Mouse (Mus musculus): Measurements from ENCODE around the gene Htt.

Gene Htt

DNA sequence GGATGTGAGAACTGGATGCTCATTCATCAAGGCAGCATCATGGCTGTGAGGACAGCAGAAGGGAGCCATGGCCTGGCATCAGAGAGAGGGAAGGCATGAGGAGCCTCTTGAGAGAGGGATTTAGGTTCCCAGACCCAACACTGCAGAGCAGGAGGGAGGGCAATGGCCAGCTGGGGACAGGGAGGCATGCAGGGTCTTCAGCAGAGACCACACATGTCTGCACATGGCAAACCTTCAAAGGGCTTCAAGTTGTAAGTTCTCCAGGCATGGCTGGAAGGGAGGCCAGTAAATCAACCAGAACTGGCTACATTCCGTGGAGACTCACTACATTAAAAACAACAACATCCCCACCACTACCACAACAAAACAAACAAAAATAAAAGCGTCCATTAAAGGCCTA, 169.6 kb downstream of the Htt start:
- DNase-seq (ENCODE audit: low spot score) = no peak

DNA sequence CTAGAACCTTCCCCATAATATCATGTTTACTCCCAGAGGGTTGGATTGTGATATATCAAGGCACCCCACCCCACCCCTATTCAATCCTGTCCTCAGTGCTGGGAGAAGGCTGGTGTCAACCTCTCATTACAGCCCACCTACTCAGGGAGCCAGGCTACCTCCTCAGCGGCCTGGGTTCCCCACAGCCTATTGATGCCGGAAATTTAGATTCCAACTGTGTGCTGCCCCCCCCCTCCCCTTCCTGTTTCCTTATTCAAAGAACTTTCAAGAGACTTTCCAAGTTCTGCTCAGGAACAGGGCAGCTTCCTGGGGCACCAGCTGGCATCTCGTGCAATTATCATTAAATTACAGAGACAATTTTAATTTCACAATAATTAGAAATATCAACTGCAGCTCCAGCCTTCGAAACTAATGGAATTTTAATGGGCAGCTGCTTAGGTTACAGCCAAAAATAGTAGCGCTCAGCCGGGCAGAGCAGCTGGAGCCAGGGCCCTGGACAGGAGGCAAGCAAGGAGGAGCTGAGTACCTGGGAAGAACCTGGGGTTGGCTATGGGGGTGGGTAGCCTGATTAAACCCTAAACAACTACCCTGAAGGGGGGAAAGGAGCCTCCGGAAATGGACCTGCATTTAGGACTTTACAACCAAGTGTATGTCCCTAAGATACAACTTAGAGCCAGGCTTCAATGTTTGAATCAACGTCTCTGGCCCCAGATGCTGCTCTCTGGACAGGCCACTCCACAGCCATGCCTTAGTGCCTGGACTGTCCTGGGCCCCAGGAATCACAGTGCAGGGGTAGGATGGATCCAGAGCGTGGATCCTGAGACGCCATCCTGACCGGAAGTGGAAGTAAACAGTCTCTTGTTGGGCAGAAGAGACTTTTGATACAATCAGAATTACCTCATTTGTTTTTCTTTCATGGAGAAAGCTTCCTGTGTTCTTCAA, 170.2 kb downstream of the Htt start:
- no peak for DNase-seq (ENCODE audit: low spot score)

DNA sequence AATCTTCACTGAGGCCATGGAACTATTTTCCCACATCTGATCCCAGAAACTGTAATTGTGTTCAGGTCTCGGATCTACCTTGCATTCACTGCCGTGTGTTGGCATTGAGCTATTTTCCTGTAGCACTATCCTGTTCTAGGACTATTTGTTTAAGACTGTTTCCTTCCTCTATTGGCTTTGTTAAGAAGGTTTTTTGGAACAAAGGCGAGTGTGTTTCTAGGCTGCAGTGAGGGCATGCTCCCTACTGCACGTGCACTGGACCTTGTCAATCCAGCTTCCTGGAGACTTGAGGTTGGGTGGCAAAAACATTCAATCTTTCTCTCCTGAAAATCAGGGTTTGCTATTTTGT, 170.9 kb downstream of the Htt start:
- DNase-seq (ENCODE audit: low spot score) = peak; percentile 45

DNA sequence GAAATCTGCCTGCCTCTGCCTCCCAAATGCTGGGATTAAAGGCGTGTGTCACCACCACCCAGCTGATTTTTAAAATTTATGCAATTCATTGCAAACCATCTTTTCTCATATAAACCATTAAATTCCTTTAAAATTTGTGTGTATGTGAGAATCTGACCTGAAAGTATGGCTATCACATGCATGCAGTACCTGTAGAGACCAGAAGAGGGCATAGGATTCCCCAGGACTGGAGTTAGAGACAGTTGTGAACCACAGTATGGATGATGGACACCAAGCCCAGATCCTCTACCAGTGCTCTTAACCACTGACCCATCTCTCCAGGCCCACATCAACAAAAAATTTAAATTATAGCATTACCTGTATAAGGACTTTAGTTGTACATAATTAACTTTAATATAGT, 171.9 kb downstream of the Htt start:
- DNase-seq (ENCODE audit: low spot score) = no peak

DNA sequence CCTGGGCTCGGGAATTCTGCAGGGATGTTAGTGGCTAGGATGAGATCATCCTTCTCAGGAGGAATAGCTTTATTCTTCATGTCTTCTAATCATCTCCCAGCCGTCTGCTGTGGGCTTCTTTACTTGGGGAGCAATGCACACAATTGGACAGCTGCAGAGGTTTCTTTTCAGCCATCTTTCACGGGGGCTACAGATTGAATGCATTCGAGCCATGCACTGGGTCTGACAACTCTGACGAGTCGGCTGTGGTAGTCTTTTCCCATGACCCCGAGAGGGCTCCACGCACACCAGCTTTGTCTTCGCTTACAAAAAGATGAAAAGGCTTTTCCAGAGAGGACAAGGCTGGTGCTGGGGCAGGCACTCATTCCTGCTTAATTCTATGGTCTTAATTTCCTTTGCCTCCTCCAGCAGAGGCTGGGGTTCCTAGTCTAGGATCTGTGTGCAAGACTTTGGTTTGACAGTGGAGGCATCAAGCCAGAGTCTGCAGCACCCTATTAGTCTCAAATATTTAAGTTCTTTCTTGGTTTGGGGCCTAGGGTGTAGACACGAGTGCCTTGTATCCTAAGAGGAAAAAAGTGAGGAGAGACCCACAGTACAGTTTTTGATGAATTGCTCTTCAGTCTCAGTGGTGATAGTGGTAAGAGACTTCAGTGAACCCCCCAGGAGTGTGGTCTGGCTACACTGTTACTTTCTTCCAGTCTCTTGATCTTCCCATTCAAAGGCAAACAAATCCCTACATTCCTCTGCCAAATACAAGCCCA, 180.3 kb downstream of the Htt start:
- DNase-seq (ENCODE audit: low spot score) = no peak

DNA sequence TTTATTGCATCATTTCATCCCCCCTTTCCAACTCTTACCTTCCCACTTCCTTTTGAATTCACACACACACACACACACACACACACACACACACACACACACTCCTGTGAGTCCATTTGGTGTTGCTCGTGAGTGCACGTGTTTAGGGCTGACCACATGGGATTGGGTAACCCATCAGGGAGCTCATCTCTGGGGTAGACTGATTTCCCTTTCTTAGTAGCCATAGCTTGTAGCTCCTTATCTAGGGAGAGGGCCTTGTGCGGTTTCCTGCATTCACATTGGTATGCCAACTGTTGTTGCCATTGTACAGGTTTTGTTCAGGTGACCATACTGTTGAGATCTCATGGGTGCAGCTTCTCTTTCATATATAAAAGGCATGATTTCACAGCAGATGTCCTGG, 181.9 kb downstream of the Htt start:
- no peak for DNase-seq (ENCODE audit: low spot score)

DNA sequence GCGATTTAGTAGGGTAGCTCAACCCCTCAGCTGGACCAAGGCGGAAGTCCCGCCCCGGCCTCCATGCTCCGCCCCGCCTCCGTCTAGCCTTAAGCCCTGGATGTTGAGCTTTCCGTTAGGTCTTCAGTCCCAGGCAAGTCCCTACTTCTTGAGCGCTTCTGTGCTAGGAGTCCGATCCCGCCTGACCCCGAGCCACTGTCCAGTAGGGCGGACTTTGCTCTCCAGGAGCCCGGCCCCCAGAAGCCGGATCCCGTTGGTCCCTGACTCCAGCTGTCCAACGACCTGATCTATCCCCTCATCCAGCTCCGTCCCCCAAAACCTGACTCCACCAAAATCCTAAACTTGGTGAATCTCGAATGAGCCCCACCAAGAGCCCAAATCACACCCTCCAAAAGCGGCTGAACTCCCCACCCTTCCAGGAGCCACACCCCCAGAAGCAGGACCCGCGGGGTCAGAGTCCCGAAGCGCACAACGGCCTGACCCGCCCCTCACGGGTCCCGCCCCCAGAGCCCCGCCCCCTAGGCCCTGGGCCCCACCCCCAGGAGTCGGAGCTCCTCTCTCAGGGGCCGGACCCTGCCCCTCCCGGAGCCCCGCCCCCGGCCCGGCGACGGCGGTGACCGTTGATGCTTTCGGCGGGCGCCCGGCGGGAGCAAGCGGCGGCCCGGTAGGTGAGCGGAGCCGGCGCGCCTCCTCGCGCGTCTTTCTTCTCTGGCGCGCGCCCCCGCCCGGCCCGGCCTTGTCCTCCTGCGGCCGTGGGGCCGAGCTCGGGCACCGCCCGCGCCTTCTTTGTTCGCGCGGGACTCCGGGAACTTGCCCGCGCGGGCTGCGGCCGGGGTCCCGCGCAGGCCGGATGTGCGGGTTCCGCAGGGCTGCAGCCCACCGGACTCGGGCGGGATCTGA, 187.6 kb downstream of the Htt start, which contains the start of gene Rgs12:
Rgs12 (plus strand) TSS at position 585 of the 900 bp plus-strand sequence.
- peak; percentile 85 for DNase-seq (ENCODE audit: low spot score)

DNA sequence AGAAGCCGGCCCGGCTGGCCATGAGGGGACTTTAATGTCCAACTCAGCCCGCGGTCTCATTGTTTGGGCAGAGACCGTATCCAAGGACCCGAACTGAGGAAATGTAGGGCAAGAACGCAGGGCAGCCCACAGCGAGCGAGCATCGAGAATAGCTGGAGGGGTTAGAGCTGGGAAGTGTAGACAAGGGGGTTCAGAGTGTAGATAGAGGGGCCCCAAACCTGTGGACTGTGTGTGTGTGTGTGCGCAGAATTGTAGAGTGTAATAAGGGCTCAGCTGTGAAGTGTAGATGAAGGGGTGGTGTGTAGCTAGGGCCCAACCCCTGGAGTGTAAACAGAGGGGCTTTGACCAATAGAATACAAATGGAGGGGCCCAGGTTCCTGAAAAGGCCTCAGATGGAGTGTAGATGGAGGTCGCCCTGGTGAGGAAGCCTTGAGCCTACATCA, 188.2 kb downstream of the Htt start:
- no peak for DNase-seq (ENCODE audit: low spot score)

DNA sequence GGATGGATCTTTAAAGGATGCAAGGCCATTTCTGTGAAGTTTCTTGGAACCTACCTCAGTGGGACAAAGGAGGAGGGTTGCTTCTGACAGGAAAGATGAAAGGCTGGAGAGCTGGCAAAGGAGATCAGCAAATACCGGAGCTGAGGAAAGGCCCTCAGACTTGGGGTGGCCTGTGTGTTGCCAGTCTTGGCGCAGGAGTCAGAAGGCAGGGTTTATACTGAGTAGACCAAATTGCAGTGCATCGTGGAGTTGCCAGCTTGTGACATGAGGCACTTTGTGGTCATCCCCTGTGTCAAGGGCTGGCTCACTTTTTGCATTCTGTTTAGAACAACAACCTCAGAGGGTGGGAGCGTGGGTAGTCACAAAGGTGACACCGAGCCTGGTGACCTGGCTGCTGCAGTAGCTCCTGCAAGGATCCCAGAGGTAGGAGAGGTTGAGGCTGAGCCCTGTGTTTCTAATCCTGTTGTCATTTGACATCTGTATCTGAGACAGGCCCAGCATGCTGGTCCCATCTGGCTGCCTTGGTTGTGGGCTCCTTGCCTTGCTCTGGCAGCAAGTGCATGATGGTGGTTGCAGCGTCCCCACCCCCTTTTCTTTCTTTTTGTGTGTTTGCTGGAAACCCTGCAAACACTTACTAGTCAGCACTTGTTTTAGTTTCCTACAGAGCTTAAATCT, 189.1 kb downstream of the Htt start:
- peak; percentile 61 for DNase-seq (ENCODE audit: low spot score)

DNA sequence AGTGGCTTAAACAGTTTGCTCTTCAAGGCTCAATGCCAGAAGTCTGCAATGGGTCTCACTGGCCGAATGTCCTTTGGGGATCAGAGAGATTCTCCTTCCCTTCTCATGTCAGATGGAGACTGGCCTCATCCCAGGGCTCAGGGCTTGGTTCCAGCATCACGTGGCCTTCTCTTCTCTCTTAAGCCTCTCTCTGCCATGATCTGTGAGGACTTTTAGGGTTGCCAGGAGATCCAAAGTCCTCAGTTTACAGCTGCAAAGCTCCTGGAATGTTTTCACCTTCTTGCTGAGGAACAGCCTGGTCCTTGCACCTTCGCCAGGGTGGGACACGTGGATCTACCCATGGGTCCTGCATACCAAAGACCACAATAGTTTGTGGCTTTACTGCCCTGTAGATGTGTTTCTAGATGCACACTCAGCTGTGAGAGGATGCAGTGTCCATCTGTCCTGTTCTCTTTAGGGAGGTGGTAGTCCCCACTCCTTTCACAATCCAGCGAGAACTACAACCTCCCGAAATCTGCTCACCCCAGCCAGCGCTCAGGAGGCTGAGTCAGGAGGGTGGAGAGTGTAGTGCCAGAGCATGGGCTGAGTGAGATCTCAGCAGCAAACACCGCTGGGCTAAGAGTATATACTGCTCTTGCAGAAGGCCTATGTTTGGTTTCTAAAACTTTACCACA, 189.8 kb downstream of the Htt start:
- peak; percentile 65 for DNase-seq (ENCODE audit: low spot score)

DNA sequence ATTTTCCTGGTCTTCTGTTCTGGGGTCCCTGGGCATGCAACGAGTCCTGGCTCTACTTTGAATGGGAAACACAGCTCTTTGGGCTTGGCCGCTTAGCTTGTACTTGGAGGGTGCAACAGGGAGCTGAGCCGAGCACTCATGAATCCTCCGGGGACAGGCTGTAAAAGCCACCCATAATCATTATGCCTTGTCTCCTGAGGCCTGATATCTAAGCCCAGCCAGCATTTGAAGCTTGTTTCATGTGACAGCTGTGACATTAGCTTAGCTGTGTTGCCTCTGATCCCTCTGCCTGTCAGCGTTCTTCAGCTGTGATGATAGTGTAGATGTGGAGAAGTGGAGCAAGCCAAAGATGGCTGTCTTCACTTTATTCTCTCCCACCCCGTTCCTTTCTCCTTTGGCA, 193.0 kb downstream of the Htt start:
- DNase-seq (ENCODE audit: low spot score) = no peak

DNA sequence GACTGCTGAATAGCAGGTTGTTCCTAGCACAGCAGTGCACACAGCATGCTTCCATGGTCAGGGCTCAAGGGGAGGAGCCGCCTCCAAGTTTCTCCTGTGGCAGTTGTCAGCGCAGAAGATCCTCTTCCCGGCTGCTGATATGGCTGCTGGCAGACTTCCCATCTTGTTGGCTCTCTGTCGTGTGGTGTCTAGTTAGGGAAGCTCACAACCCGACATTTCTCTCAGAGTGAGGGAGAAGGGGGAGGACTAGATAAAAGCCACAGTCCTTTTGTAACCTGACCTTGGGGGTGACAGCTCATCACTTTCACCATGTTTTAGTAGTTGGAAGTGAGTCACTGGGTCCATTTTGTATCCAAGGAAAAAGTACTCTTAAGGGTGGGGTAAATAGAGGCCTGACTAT, 194.1 kb downstream of the Htt start:
- peak; percentile 22 for DNase-seq (ENCODE audit: low spot score)

DNA sequence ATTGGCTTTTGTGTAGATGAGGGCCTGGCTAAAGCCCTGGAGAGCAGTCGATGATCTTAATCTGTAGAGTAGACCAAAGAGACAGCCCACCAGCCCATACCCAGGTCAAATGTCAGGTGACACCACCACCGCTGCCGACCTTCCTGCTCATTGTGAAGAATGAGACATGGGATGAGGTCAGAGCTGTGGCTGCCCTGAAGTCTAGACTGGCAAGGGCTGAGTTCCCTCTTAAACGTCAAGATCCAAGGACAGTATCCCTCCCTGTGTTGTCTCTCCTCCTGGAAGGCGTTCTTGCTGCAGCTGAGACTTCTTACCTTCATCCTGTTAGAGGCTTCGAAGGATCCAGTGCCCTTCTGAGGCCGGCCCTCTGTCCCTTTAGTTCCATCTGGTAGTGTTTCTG, 194.6 kb downstream of the Htt start:
- DNase-seq (ENCODE audit: low spot score) = no peak

DNA sequence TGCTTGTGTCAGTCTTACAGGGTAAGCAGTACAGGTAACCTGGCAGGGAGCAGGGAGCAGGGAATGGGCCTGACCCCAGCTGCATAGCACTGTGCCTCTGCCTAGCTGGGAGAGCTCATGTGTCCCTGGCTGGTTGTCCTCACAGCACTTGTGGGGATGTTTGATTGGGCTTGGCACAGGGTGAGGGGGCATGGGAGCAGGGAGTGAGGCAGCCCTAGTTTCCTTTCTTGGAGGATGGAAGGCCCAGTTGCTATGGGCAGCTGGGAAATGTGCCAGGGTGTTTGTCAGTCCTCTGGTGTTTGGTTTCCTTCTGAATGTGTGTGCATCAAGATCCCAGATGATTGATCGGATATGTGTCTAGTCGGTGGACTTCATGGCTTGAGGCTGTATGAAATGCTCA, 195.5 kb downstream of the Htt start:
- peak; percentile 87 for DNase-seq (ENCODE audit: low spot score)

DNA sequence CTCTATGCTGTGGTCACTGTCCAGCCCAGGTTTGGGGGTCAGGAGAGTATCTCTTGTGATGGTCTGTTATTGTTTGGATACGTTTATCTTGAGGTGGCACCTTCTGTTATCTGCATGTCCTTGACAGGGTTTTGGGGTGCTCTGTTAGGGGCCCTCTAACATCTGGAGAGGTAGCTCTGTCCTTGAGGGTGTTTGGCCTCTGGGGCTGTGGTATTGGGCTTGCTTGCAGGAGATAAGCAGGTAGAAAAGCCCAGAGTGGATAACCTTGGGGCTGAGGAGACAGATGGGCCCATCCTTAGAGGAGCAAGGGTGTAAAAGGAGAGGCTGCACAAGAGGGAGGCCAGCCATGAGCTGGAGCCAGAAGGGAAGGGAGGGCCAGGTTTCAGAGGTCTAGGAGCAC, 198.5 kb downstream of the Htt start:
- no peak for DNase-seq (ENCODE audit: low spot score)

All from adipocyte (in vitro differentiated cells).